Mouse (Mus musculus) liver, embryonic 13.5 days (tissue): ENCODE data around the gene Sult1e1. TPM values are rescaled to one million over a fixed set of nuclear protein-coding genes. Genes with fewer than 3 reads are reported as not detected.

ENCODE experiments used
- ATAC-seq: fragments of 200-750 bp; cut with Nextera tagmentation; 2 replicates; pipeline ENCODE4 v1.8.0; 2017; ENCODE audit warnings: low read depth, mild to moderate bottlenecking, moderate number of reproducible peaks, moderate library complexity
- DNase-seq: peaks from one replicate; pipeline ENCODE4 v3.0.0; 2022
- H3K27ac ChIP-seq: fragments of 300-500 bp; sonication (generic); 2 replicates; pipeline ENCODE4 v1.5.1; 2015; ENCODE audit warnings: moderate library complexity, mild to moderate bottlenecking, inconsistent platforms
- H3K27me3 ChIP-seq: fragments of 300-500 bp; sonication (generic); 2 replicates; pipeline ENCODE4 v1.6.1; 2015; ENCODE audit warnings: mild to moderate bottlenecking, inconsistent platforms
- H3K36me3 ChIP-seq: fragments of 300-500 bp; sonication (generic); 2 replicates; pipeline ENCODE4 v1.6.1; 2015; ENCODE audit warnings: mild to moderate bottlenecking, inconsistent platforms
- H3K4me1 ChIP-seq: fragments of 300-500 bp; sonication (generic); replicated peaks from 2 replicates; pipeline ENCODE4 v1.6.1; 2015; ENCODE audit warnings: inconsistent platforms
- H3K4me2 ChIP-seq: fragments of 300-500 bp; sonication (generic); 2 replicates; pipeline ENCODE4 v1.6.1; 2015; ENCODE audit warnings: inconsistent platforms, mild to moderate bottlenecking, moderate library complexity
- H3K4me3 ChIP-seq: fragments of 300-500 bp; sonication (generic); replicated peaks from 2 replicates; pipeline ENCODE4 v1.5.1; 2015; ENCODE audit warnings: mild to moderate bottlenecking, inconsistent platforms
- H3K9ac ChIP-seq: fragments of 300-500 bp; sonication (generic); 2 replicates; pipeline ENCODE4 v1.6.1; 2015; ENCODE audit warnings: mild to moderate bottlenecking, inconsistent platforms
- H3K9me3 ChIP-seq: fragments of 300-500 bp; sonication (generic); replicated peaks from 2 replicates; pipeline ENCODE4 v1.6.1; 2016; ENCODE audit warnings: inconsistent platforms
- WGBS: fragments of 180-500 bp; shearing (Covaris S2); methylation state at CpG from one replicate; pipeline ENCODE4 v1.1.7; 2015; ENCODE audit not compliant: insufficient replicate concordance; 5-methylcytosine and 5-hydroxymethylcytosine counted together
- polyA plus RNA-seq: library from polyadenylated mRNA; unstranded; fragments of >200 nt; fragmentation: Nextera tagmentation; extraction: Ambion mirVana; gene quantifications from 2 replicates; pipeline ENCODE4 v1.2.1, GENCODE M21; 2015

The Sult1e1 gene
- not detected in 2 replicates for polyA plus RNA-seq

GRCm38 (mm10) chr5:87591494-87591893 lies at the start of gene Sult1e1:
Gene Sult1e1, minus strand, starts transcription at chr5:87591594.
- Histone ChIP-seq H3K36me3 (no peaks in the 10 kb centered on the region), H3K9me3 (no peaks in the 10 kb centered on the region), H3K4me1 (no peaks in the 10 kb centered on the region), H3K4me2 (no peak within 1 kb of the TSS), H3K27me3 (no peaks in the 10 kb centered on the region), H3K27ac (no peak within 1 kb of the TSS), H3K9ac (no peak within 1 kb of the TSS), H3K4me3 (no peak within 1 kb of the TSS)
- DNase-seq (no peak), ATAC-seq (no peak)
- WGBS = 66% methylated on average over 5 of the region's 5 CpGs

- H3K9me3 ChIP-seq = no peaks in the 10 kb centered on the region
- no peak overlapping the region for H3K4me2 ChIP-seq
- ATAC-seq = no peak
- H3K4me3 ChIP-seq = no peak overlapping the region
- no peaks in the 10 kb centered on the region for H3K36me3 ChIP-seq
- H3K27ac ChIP-seq = no peak overlapping the region
- no peaks in the 10 kb centered on the region for H3K27me3 ChIP-seq
- DNase-seq = no peak
- H3K9ac ChIP-seq = no peak overlapping the region
- H3K4me1 ChIP-seq = no peaks in the 10 kb centered on the region
Measured at GRCm38 (mm10) chr5:87622681-87623080, 31.3 kb upstream of the Sult1e1 start.

GRCm38 (mm10) chr5:87615128-87615390 lies 23.7 kb upstream of the Sult1e1 start:
- Histone ChIP-seq H3K4me3 (no peak overlapping the region), H3K36me3 (no peaks in the 10 kb centered on the region), H3K27me3 (no peaks in the 10 kb centered on the region), H3K4me1 (no peaks in the 10 kb centered on the region), H3K9ac (no peak overlapping the region), H3K27ac (no peak overlapping the region), H3K9me3 (no peaks in the 10 kb centered on the region), H3K4me2 (no peak overlapping the region)
- no peak for DNase-seq
- ATAC-seq = no peak
- WGBS = 77% methylated on average over 2 of the region's 2 CpGs

GRCm38 (mm10) chr5:87614364-87615127 lies 23.2 kb upstream of the Sult1e1 start:
- H3K4me2 ChIP-seq = no peak overlapping the region
- no peaks in the 10 kb centered on the region for H3K4me1 ChIP-seq
- no peak overlapping the region for H3K4me3 ChIP-seq
- no peaks in the 10 kb centered on the region for H3K9me3 ChIP-seq
- H3K27me3 ChIP-seq = no peaks in the 10 kb centered on the region
- H3K9ac ChIP-seq = no peak overlapping the region
- no peaks in the 10 kb centered on the region for H3K36me3 ChIP-seq
- DNase-seq (no peak), ATAC-seq (no peak)
- no peak overlapping the region for H3K27ac ChIP-seq

GRCm38 (mm10) chr5:87601018-87601417 lies 9.6 kb upstream of the Sult1e1 start:
- H3K4me3 ChIP-seq = no peak overlapping the region
- H3K27ac ChIP-seq = no peak overlapping the region
- WGBS = 42% methylated on average over 3 of the region's 3 CpGs
- H3K4me2 ChIP-seq = no peak overlapping the region
- H3K9ac ChIP-seq = no peak overlapping the region
- no peaks in the 10 kb centered on the region for H3K4me1 ChIP-seq
- no peaks in the 10 kb centered on the region for H3K36me3 ChIP-seq
- no peaks in the 10 kb centered on the region for H3K9me3 ChIP-seq
- H3K27me3 ChIP-seq = no peaks in the 10 kb centered on the region
- no peak for ATAC-seq
- DNase-seq = no peak

- Histone ChIP-seq H3K4me1 (no peaks in the 10 kb centered on the region), H3K36me3 (no peaks in the 10 kb centered on the region), H3K27me3 (no peaks in the 10 kb centered on the region), H3K4me2 (no peak overlapping the region), H3K4me3 (no peak overlapping the region), H3K27ac (no peak overlapping the region), H3K9ac (no peak overlapping the region), H3K9me3 (no peaks in the 10 kb centered on the region)
- 28% methylated on average over 2 of the region's 2 CpGs for WGBS
- DNase-seq (no peak), ATAC-seq (no peak)
Measured at GRCm38 (mm10) chr5:87597891-87598290, 6.5 kb upstream of the Sult1e1 start.

GRCm38 (mm10) chr5:87589916-87590315 lies 1.5 kb downstream of the Sult1e1 start:
- Histone ChIP-seq H3K27ac (no peak overlapping the region), H3K4me3 (no peak overlapping the region), H3K36me3 (no peaks in the 10 kb centered on the region), H3K9ac (no peak overlapping the region), H3K9me3 (no peaks in the 10 kb centered on the region), H3K4me2 (no peak overlapping the region), H3K4me1 (no peaks in the 10 kb centered on the region), H3K27me3 (no peaks in the 10 kb centered on the region)
- WGBS = 56% methylated on average over 2 of the region's 2 CpGs
- ATAC-seq (no peak), DNase-seq (no peak)

- H3K27me3 ChIP-seq = no peaks in the 10 kb centered on the region
- H3K9ac ChIP-seq = no peak overlapping the region
- H3K4me3 ChIP-seq = no peak overlapping the region
- H3K4me2 ChIP-seq = no peak overlapping the region
- H3K4me1 ChIP-seq = no peaks in the 10 kb centered on the region
- no peaks in the 10 kb centered on the region for H3K36me3 ChIP-seq
- WGBS = 56% methylated on average over 1 of the region's 1 CpGs
- DNase-seq = no peak
- H3K9me3 ChIP-seq = no peaks in the 10 kb centered on the region
- no peak overlapping the region for H3K27ac ChIP-seq
- ATAC-seq = no peak
Measured at GRCm38 (mm10) chr5:87580389-87580788, 11.0 kb downstream of the Sult1e1 start.

- no peaks in the 10 kb centered on the region for H3K36me3 ChIP-seq
- 57% methylated on average over 1 of the region's 1 CpGs for WGBS
- no peak overlapping the region for H3K27ac ChIP-seq
- H3K9ac ChIP-seq = no peak overlapping the region
- no peaks in the 10 kb centered on the region for H3K4me1 ChIP-seq
- DNase-seq (no peak), ATAC-seq (no peak)
- no peaks in the 10 kb centered on the region for H3K27me3 ChIP-seq
- no peaks in the 10 kb centered on the region for H3K9me3 ChIP-seq
- H3K4me2 ChIP-seq = no peak overlapping the region
- no peak overlapping the region for H3K4me3 ChIP-seq
Measured at GRCm38 (mm10) chr5:87574174-87574573, 17.2 kb downstream of the Sult1e1 start.

GRCm38 (mm10) chr5:87573490-87573889 lies 17.9 kb downstream of the Sult1e1 start:
- DNase-seq = no peak
- Histone ChIP-seq H3K27ac (no peak overlapping the region), H3K4me3 (no peak overlapping the region), H3K4me2 (no peak overlapping the region), H3K9ac (no peak overlapping the region), H3K27me3 (no peaks in the 10 kb centered on the region), H3K36me3 (no peaks in the 10 kb centered on the region), H3K4me1 (no peaks in the 10 kb centered on the region), H3K9me3 (no peaks in the 10 kb centered on the region)
- no peak for ATAC-seq
- 54% methylated on average over 5 of the region's 5 CpGs for WGBS

- DNase-seq (no peak), ATAC-seq (no peak)
- Histone ChIP-seq H3K4me3 (no peak overlapping the region), H3K4me1 (no peaks in the 10 kb centered on the region), H3K36me3 (no peaks in the 10 kb centered on the region), H3K4me2 (no peak overlapping the region), H3K27me3 (no peaks in the 10 kb centered on the region), H3K27ac (no peak overlapping the region), H3K9me3 (no peaks in the 10 kb centered on the region), H3K9ac (no peak overlapping the region)
- 74% methylated on average over 6 of the region's 6 CpGs for WGBS
Measured at GRCm38 (mm10) chr5:87572781-87573180, 18.6 kb downstream of the Sult1e1 start.

- no peaks in the 10 kb centered on the region for H3K4me1 ChIP-seq
- H3K9ac ChIP-seq = no peak within 1 kb of the TSS
- no peak within 1 kb of the TSS for H3K27ac ChIP-seq
- no peaks in the 10 kb centered on the region for H3K36me3 ChIP-seq
- DNase-seq = no peak
- H3K4me3 ChIP-seq = no peak within 1 kb of the TSS
- ATAC-seq = no peak
- WGBS = 54% methylated on average over 5 of the region's 5 CpGs
- no peaks in the 10 kb centered on the region for H3K9me3 ChIP-seq
- H3K27me3 ChIP-seq = no peaks in the 10 kb centered on the region
- no peak within 1 kb of the TSS for H3K4me2 ChIP-seq
Measured at GRCm38 (mm10) chr5:87568845-87569244, 22.5 kb downstream of the Sult1e1 start, which contains the start of gene Sult1d1. Gene Sult1d1, minus strand, starts transcription at chr5:87569027.
